Mouse (Mus musculus): ENCODE results near the gene Spn.
A peak's percentile ranks its signal among the peaks of the same experiment; 100 is the strongest.
"Not testable (repeated sequence)": the region's sequence is repeated elsewhere in the genome, so short reads cannot be mapped to it uniquely, and the experiment has no call there.

Gene Spn

GRCm38 (mm10) chr7:127105551-127105950, 32.1 kb downstream of the Spn start:
- no peak for DNase-seq (ENCODE audit: low read depth, low spot score)

- peak; percentile 87 for DNase-seq (ENCODE audit: low read depth, low spot score)
Measured at GRCm38 (mm10) chr7:127104560-127105332, 32.9 kb downstream of the Spn start.

GRCm38 (mm10) chr7:127103960-127104359, 33.7 kb downstream of the Spn start:
- peak; percentile 70 for DNase-seq (ENCODE audit: low read depth, low spot score)

- DNase-seq (ENCODE audit: low read depth, low spot score), result no peak
Measured at GRCm38 (mm10) chr7:127102148-127102547, 35.5 kb downstream of the Spn start.

- DNase-seq (ENCODE audit: low read depth, low spot score), result no peak
Measured at GRCm38 (mm10) chr7:127101451-127102016, 36.1 kb downstream of the Spn start.

GRCm38 (mm10) chr7:127099528-127099927, 38.1 kb downstream of the Spn start:
- peak; percentile 50 for DNase-seq (ENCODE audit: low read depth, low spot score)

GRCm38 (mm10) chr7:127098950-127099349, 38.7 kb downstream of the Spn start:
- no peak for DNase-seq (ENCODE audit: low read depth, low spot score)

GRCm38 (mm10) chr7:127098521-127098920, 39.1 kb downstream of the Spn start:
- no peak for DNase-seq (ENCODE audit: low read depth, low spot score)

- DNase-seq (ENCODE audit: low read depth, low spot score), result no peak
Measured at GRCm38 (mm10) chr7:127096456-127096855, 41.2 kb downstream of the Spn start.

- peak; percentile 32 for DNase-seq (ENCODE audit: low read depth, low spot score)
Measured at GRCm38 (mm10) chr7:127093914-127094313, 43.7 kb downstream of the Spn start.

- peak; percentile 98 for DNase-seq (ENCODE audit: low read depth, low spot score)
Measured at GRCm38 (mm10) chr7:127091114-127091896, 46.3 kb downstream of the Spn start, which contains the start of gene AI467606. Gene AI467606 (plus strand): TSS chr7:127091359.

- peak; percentile 73 for DNase-seq (ENCODE audit: low read depth, low spot score)
Measured at GRCm38 (mm10) chr7:127090154-127091113, 47.2 kb downstream of the Spn start.

- peak; percentile 71 for DNase-seq (ENCODE audit: low read depth, low spot score)
Measured at GRCm38 (mm10) chr7:127088901-127089845, 48.5 kb downstream of the Spn start.

GRCm38 (mm10) chr7:127088083-127088482, 49.5 kb downstream of the Spn start:
- DNase-seq (ENCODE audit: low read depth, low spot score), result no peak

GRCm38 (mm10) chr7:127087278-127088010, 50.2 kb downstream of the Spn start, which contains the start of gene Zg16:
Gene Zg16 (minus strand): TSS chr7:127087328.
- not testable (repeated sequence) for DNase-seq (ENCODE audit: low read depth, low spot score)

GRCm38 (mm10) chr7:127085751-127086150, 51.9 kb downstream of the Spn start:
- not testable (repeated sequence) for DNase-seq (ENCODE audit: low read depth, low spot score)

- DNase-seq (ENCODE audit: low read depth, low spot score), result no peak
Measured at GRCm38 (mm10) chr7:127084794-127085193, 52.8 kb downstream of the Spn start.

GRCm38 (mm10) chr7:127083689-127084088, 53.9 kb downstream of the Spn start:
- peak; percentile 72 for DNase-seq (ENCODE audit: low read depth, low spot score)

- peak; percentile 41 for DNase-seq (ENCODE audit: low read depth, low spot score)
Measured at GRCm38 (mm10) chr7:127082995-127083394, 54.6 kb downstream of the Spn start.
